Mouse (Mus musculus) kidney, adult 2 months (tissue): Measurements from ENCODE around the gene Tmem212.

ENCODE experiments used
- CTCF ChIP-seq: fragments of 200-500 bp; conservative IDR thresholded peaks from 2 replicates; pipeline ENCODE4 v1.5.1; 2011; ENCODE audit warnings: low read depth, mild to moderate bottlenecking, control low read depth, low read length, moderate library complexity, mixed read lengths; ENCODE audit not compliant: insufficient read depth, insufficient read length
- POLR2A ChIP-seq: fragments of 200-500 bp; IDR thresholded peaks from one replicate; pipeline ENCODE4 v1.6.1; 2011; ENCODE audit warnings: low read depth, low read length, control low read depth

- TF ChIP-seq CTCF, result 0 out of 2 replicates have a peak, but pooled peaks have one; percentile 20
- TF ChIP-seq POLR2A, result no peak
These were observed 8.6 kb upstream of the Tmem212 start for GRCm38 (mm10) chr3:27904659-27905330.
